In genomic region chr2:32450881-32451844, GRCm38 (mm10) we compare ENCODE assay signal across 8 mouse cellular contexts. TPM values are rescaled to one million over a fixed set of nuclear protein-coding genes. Genes with fewer than 3 reads are reported as not detected.
DNase-seq lines count a peak whose midpoint lies in the region; ATAC-seq and TF ChIP-seq lines count a peak whose summit lies in the region.

Gene Slc25a25, minus strand, starts transcription at chr2:32451445.

- POLR2A ChIA-PET in Patski (lab: Charles Lee), result interaction anchor here (1.1 to 1.2 kb wide), 2 partner anchors 26 to 121 kb away, joined by 3 read pairs; no protein-coding TSS in a partner anchor

- peak within 1 kb of the TSS; percentile 91 for H3K27ac ChIP-seq in hindbrain, embryonic 14.5 days

- H3K36me3 ChIP-seq in hindbrain, embryonic 14.5 days (replicated peaks; ENCODE audit: control insufficient read depth, insufficient read depth), result peaks cover 8% of the 10 kb centered on the region; the same call in 1 of the 2 replicates

- no peak for TF ChIP-seq CTCF in Patski (IDR thresholded peaks at IDR 0.05)

- peaks cover 26% of the 10 kb centered on the region for H3K4me1 ChIP-seq in hindbrain, embryonic 14.5 days (replicated peaks; ENCODE audit: control insufficient read depth, insufficient read depth, low read length)

- peak within 1 kb of the TSS; percentile 80 for H3K4me2 ChIP-seq in hindbrain, embryonic 14.5 days (replicated peaks)

- DNase-seq in Patski (ENCODE audit: low read depth, low spot score), result peak; percentile 83
- peak; percentile 99 to 100 for DNase-seq in cerebellum, postnatal 14 days
- peak; percentile 90 to 92 for DNase-seq in frontal cortex, postnatal 25 days (ENCODE audit: low spot score in 2 of 2)
- peak; percentile 98 for DNase-seq in hindbrain, embryonic 14.5 days (ENCODE audit: low spot score)
- DNase-seq in layer of hippocampus, postnatal 36 days, result peak; percentile 95 to 97
- peak; percentile 99 for DNase-seq in lung, postnatal 36 days
- DNase-seq in retina, postnatal 1 day, result peak; percentile 98
- DNase-seq in urinary bladder, adult 18-20 months (ENCODE audit: low spot score in 2 of 2), result peak; percentile 89 to 94

- CTCF ChIA-PET in Patski (lab: Charles Lee), result interaction anchor here (1.2 to 3.0 kb wide), 2 partner anchors 14 to 36 kb away, joined by 4 to 9 read pairs; no protein-coding TSS in a partner anchor

- in situ Hi-C loops in Patski (cut with MboI; ENCODE audit: low pct_unique_long_range_greater_than_20kb), result loop anchor here (5.0 kb wide), 1 partner anchor 34 kb away; no protein-coding TSS in a partner anchor

- H3K9me3 ChIP-seq in hindbrain, embryonic 14.5 days (ENCODE audit: control insufficient read depth, low read length), result no peaks in the 10 kb centered on the region

- H3K27me3 ChIP-seq in Patski, result no peaks in the 10 kb centered on the region
- no peaks in the 10 kb centered on the region for H3K27me3 ChIP-seq in hindbrain, embryonic 14.5 days (ENCODE audit: control insufficient read depth, insufficient read depth, low read length)

- under 1% methylated on average over 103 of the region's 103 CpGs for WGBS in hindbrain, embryonic 14.5 days

- peak within 1 kb of the TSS; percentile 83 for H3K9ac ChIP-seq in hindbrain, embryonic 14.5 days

- peak; percentile 81 for ATAC-seq in Patski
- peak; percentile 87 for ATAC-seq in hindbrain, embryonic 14.5 days (ENCODE audit: low FRiP score)

- H3K4me3 ChIP-seq in hindbrain, embryonic 14.5 days (replicated peaks; ENCODE audit: low read length), result peak within 1 kb of the TSS; percentile 84

RNA-seq across cellular contexts. Expression of gene Slc25a25, which starts in this region (rescaled TPM):
- polyA plus RNA-seq in Patski (2021), result 18.5 TPM
- 39.2 and 42.9 TPM in 2 replicates for polyA plus RNA-seq in hindbrain, embryonic 14.5 days (2014; fragmentation: Nextera tagmentation; extraction: Ambion mirVana)
- total RNA-seq in layer of hippocampus, postnatal 36 days (2021), result 10 to 100 TPM; 58.1 to 60.0 TPM

Comparison
In these comparisons a context has a peak if more than half of its experiments do, and no peak if none do; other contexts are left out.
1. Peak in every context shown above with its lines: DNase-seq, ATAC-seq, H3K4me3 ChIP-seq and H3K27ac ChIP-seq.